ENCODE assay signal across 9 mouse cellular contexts in genomic region chr6:128993221-128993620, GRCm38 (mm10). TPM values are rescaled to one million over a fixed set of nuclear protein-coding genes. Genes with fewer than 3 reads are reported as not detected.
A peak's percentile ranks its signal among the peaks of the same experiment; 100 is the strongest.
DNase-seq lines count a peak whose midpoint lies in the region; ATAC-seq and TF ChIP-seq lines count a peak whose summit lies in the region.
"Had no signal": no experiment of that assay in that cellular context is flagged by ENCODE, and none has a peak within 500 bp of the region (broad histone marks: within the 10 kb centered on the region; RNA-seq: fewer than 3 reads in every experiment).

No protein-coding gene starts in this region.

- H3K4me2 ChIP-seq in lung, embryonic 14.5 days = peak overlapping the region; percentile 13; the same call in 1 of the 2 replicates
- no peak overlapping the region for H3K4me2 ChIP-seq in forebrain, embryonic 15.5 days (replicated peaks)
- H3K4me2 ChIP-seq in neural tube, embryonic 13.5 days = peak overlapping the region; percentile 30; the same call in 1 of the 2 replicates
- H3K4me2 ChIP-seq: liver, embryonic 13.5 days had no signal

- no peak for DNase-seq in lung, embryonic 14.5 days
- no peak for DNase-seq in lung, postnatal 25 days (ENCODE audit: low spot score)
- no peak for DNase-seq in adrenal gland, adult 2 months
- no peak for DNase-seq in adrenal gland, adult 8-10 months
- DNase-seq: liver, embryonic 13.5 days; thymus, postnatal 36 days had no signal

- peak; percentile 18; the same call in 1 of the 2 replicates for ATAC-seq in lung, embryonic 14.5 days (ENCODE audit: insufficient read depth)
- 0 out of 2 replicates have a peak, but pooled peaks have one; percentile 2 for ATAC-seq in forebrain, embryonic 15.5 days (replicated peaks)
- ATAC-seq in neural tube, embryonic 13.5 days (ENCODE audit: low read depth) = no peak

- H3K27ac ChIP-seq in lung, embryonic 14.5 days (ENCODE audit: low read depth) = peak overlapping the region; percentile 66
- 0 out of 2 replicates have a peak overlapping the region, but pooled peaks have one; percentile 10 for H3K27ac ChIP-seq in bone marrow, adult 2 months (ENCODE audit: control insufficient read depth, insufficient read depth, low read depth, low read length, poor library complexity)
- no peak overlapping the region for H3K27ac ChIP-seq in forebrain, embryonic 15.5 days (replicated peaks)
- H3K27ac ChIP-seq in neural tube, embryonic 13.5 days (replicated peaks) = no peak overlapping the region
- H3K27ac ChIP-seq: liver, embryonic 13.5 days had no signal

- H3K27me3 ChIP-seq in lung, embryonic 14.5 days (ENCODE audit: insufficient read depth, low read length) = no peaks in the 10 kb centered on the region
- 0 out of 2 replicates have a peak, but pooled peaks cover 6% of the 10 kb centered on the region for H3K27me3 ChIP-seq in forebrain, embryonic 15.5 days
- H3K27me3 ChIP-seq in neural tube, embryonic 13.5 days = peaks cover 43% of the 10 kb centered on the region
- H3K27me3 ChIP-seq: liver, embryonic 13.5 days had no signal

- H3K36me3 ChIP-seq in lung, embryonic 14.5 days (ENCODE audit: insufficient read depth) = no peaks in the 10 kb centered on the region
- H3K36me3 ChIP-seq in forebrain, embryonic 15.5 days = no peaks in the 10 kb centered on the region
- no peaks in the 10 kb centered on the region for H3K36me3 ChIP-seq in neural tube, embryonic 13.5 days
- H3K36me3 ChIP-seq: liver, embryonic 13.5 days had no signal

- TF ChIP-seq POLR2A in bone marrow, adult 2 months (IDR thresholded peaks at IDR 0.05; ENCODE audit: borderline replicate concordance, control insufficient read depth, low read depth, low read length) = no peak

- H3K4me3 ChIP-seq in lung, embryonic 14.5 days (ENCODE audit: low read depth, low read length) = no peak overlapping the region
- no peak overlapping the region for H3K4me3 ChIP-seq in bone marrow, adult 2 months (replicated peaks; ENCODE audit: control insufficient read depth, low read depth, low read length)
- no peak overlapping the region for H3K4me3 ChIP-seq in forebrain, embryonic 15.5 days
- H3K4me3 ChIP-seq in neural tube, embryonic 13.5 days = no peak overlapping the region
- H3K4me3 ChIP-seq: liver, embryonic 13.5 days had no signal

- no peak overlapping the region for H3K9ac ChIP-seq in lung, embryonic 14.5 days
- H3K9ac ChIP-seq in forebrain, embryonic 15.5 days (replicated peaks) = no peak overlapping the region
- no peak overlapping the region for H3K9ac ChIP-seq in neural tube, embryonic 13.5 days
- H3K9ac ChIP-seq: liver, embryonic 13.5 days had no signal

- no peak for TF ChIP-seq CTCF in lung, embryonic 14.5 days (IDR thresholded peaks at IDR 0.05; ENCODE audit: low read depth)
- no peak for TF ChIP-seq CTCF in bone marrow, adult 2 months (IDR thresholded peaks at IDR 0.05; ENCODE audit: control insufficient read depth, insufficient read depth, low read length)

- 60% methylated on average over 2 of the region's 2 CpGs for WGBS in lung, embryonic 14.5 days
- 41% methylated on average over 2 of the region's 2 CpGs for WGBS in bone marrow, adult 2 months
- WGBS in forebrain, embryonic 15.5 days = 12% methylated on average over 2 of the region's 2 CpGs
- 40% methylated on average over 2 of the region's 2 CpGs for WGBS in neural tube, embryonic 13.5 days

- no peaks in the 10 kb centered on the region for H3K9me3 ChIP-seq in lung, embryonic 14.5 days (ENCODE audit: low read depth, low read length)
- H3K9me3 ChIP-seq in forebrain, embryonic 15.5 days = no peaks in the 10 kb centered on the region
- no peaks in the 10 kb centered on the region for H3K9me3 ChIP-seq in neural tube, embryonic 13.5 days
- H3K9me3 ChIP-seq: liver, embryonic 13.5 days had no signal

- no peaks in the 10 kb centered on the region for H3K4me1 ChIP-seq in lung, embryonic 14.5 days (ENCODE audit: insufficient read depth)
- H3K4me1 ChIP-seq in bone marrow, adult 2 months (ENCODE audit: control insufficient read depth, insufficient read depth, low read length) = peaks cover 3% of the 10 kb centered on the region; the same call in 1 of the 2 replicates
- peaks cover 7% of the 10 kb centered on the region for H3K4me1 ChIP-seq in forebrain, embryonic 15.5 days
- peaks cover 12% of the 10 kb centered on the region for H3K4me1 ChIP-seq in neural tube, embryonic 13.5 days (replicated peaks)

RNA-seq across cellular contexts. Expression of gene Klrb1f, which starts 52.5 kb away (rescaled TPM):
- polyA plus RNA-seq in lung, embryonic 14.5 days (2014; fragmentation: Nextera tagmentation; extraction: Ambion mirVana) = 0.21 and 0.47 TPM in 2 replicates
- polyA plus RNA-seq in bone marrow, adult 2 months (2011; ENCODE audit: insufficient read depth, insufficient read length, low replicate concordance, missing spikeins) = 3.8 TPM in 1 of 2 replicates, not detected in the other
- polyA plus RNA-seq in forebrain, embryonic 15.5 days (2015; fragmentation: Nextera tagmentation; extraction: Ambion mirVana) = 0.20 TPM in 1 of 2 replicates, not detected in the other
- 0.34 and 0.45 TPM in 2 replicates for polyA plus RNA-seq in neural tube, embryonic 13.5 days (2015; fragmentation: Nextera tagmentation; extraction: Ambion mirVana)
- total RNA-seq in adrenal gland, adult 2 months (2021) = under 1 TPM in 1 of 2 experiments, not detected in 1; 0.17 TPM
- not detected in 2 replicates for polyA plus RNA-seq in adrenal gland, adult 2 months (2012; rRNA removed)
- total RNA-seq in adrenal gland, adult 8-10 months (2022) = under 1 TPM in 2 of 4 experiments, not detected in 2; 0.32 to 0.52 TPM

RNA-seq across cellular contexts. Expression of gene Clec2g, which starts 59.0 kb away (rescaled TPM):
- not detected in 2 replicates for polyA plus RNA-seq in lung, embryonic 14.5 days (2014; fragmentation: Nextera tagmentation; extraction: Ambion mirVana)
- not detected in 2 replicates for polyA plus RNA-seq in bone marrow, adult 2 months (2011; ENCODE audit: insufficient read depth, insufficient read length, low replicate concordance, missing spikeins)
- not detected in 2 replicates for polyA plus RNA-seq in forebrain, embryonic 15.5 days (2015; fragmentation: Nextera tagmentation; extraction: Ambion mirVana)
- not detected in 2 replicates for polyA plus RNA-seq in neural tube, embryonic 13.5 days (2015; fragmentation: Nextera tagmentation; extraction: Ambion mirVana)
- 1 to 10 TPM in 1 of 2 experiments, under 1 TPM in 1; 0.40 to 4.2 TPM for total RNA-seq in adrenal gland, adult 2 months (2021)
- polyA plus RNA-seq in adrenal gland, adult 2 months (2012; rRNA removed) = not detected in 2 replicates
- total RNA-seq in adrenal gland, adult 8-10 months (2022) = 1 to 10 TPM; 2.6 to 3.5 (median 3.1) TPM
- polyA plus RNA-seq: liver, embryonic 13.5 days had no signal

Comparison
In these comparisons a context has a peak if more than half of its experiments do, and no peak if none do; other contexts are left out.
1. H3K27ac ChIP-seq: peak in lung, embryonic 14.5 days (single experiment) and bone marrow, adult 2 months (single experiment); none in forebrain, embryonic 15.5 days (single experiment) and neural tube, embryonic 13.5 days (single experiment).